Mouse (Mus musculus) ES-CJ7 (cell line): ENCODE measurements around the gene Hoxa5.

Experiments
- DNase-seq: peaks from one replicate; pipeline ENCODE4 v3.0.0; 2011; ENCODE audit warnings: low read depth, low spot score

Gene Hoxa5

GRCm38 (mm10) chr6:52164626-52165440 lies 39.6 kb downstream of the Hoxa5 start, which contains the start of gene Hoxa2:
TSS of gene Hoxa2 (minus strand) at chr6:52164831.
- DNase-seq = peak; percentile 59

GRCm38 (mm10) chr6:52164051-52164625 lies 40.2 kb downstream of the Hoxa5 start:
- no peak for DNase-seq

GRCm38 (mm10) chr6:52163366-52164031 lies 40.9 kb downstream of the Hoxa5 start:
- DNase-seq = no peak

DNA sequence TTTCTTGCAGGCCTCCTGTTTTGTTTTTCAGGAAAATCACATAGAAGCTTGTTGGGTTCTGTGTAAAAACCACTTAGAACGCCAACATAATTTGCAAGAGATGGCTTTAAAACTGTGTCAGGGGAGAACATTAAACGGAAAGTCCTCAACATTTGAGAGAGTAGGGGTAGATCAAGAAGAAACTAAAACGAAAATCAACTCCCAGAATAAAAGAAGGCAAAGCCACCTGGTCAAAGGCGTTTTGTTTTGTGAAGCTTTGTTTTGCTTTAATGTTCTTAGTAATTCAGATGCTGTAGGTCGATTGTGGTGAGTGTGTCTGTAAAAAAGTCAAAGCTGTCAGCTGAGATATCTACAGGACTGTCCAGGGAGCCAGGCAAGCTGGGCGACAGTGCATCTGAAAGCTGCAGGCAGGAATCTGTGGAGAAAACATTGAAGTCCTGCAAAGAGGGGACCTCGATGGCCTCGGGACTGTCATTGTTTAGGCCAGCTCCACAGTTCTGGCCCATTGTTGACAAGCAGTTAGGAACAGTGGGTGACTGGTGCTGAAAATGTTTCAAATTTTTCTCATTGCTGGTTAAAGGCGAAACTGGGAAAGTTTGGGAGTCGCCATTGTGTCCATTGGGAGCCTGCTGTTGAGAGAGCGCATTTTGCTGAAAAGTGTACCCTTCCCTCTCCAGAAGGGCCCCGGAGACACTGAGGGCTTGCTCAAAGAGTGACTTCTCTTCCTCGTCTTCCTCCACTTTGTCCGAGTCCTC lies 41.6 kb downstream of the Hoxa5 start:
- DNase-seq = peak; percentile 49

DNA sequence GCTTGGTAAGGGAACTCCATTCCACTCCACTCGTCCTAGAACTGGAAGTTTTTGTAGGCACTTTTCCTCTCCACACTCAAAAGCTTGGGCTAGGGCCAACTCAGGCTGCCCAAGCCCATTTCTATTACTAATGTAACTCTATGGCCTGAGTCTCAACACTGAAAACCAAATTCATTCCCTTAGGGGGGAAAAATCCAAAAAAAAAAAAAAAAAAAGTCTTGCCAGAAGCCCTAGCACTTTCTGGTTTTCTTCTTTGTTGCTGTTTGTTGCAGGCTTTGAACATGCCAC lies 42.4 kb downstream of the Hoxa5 start:
- no peak for DNase-seq

DNA sequence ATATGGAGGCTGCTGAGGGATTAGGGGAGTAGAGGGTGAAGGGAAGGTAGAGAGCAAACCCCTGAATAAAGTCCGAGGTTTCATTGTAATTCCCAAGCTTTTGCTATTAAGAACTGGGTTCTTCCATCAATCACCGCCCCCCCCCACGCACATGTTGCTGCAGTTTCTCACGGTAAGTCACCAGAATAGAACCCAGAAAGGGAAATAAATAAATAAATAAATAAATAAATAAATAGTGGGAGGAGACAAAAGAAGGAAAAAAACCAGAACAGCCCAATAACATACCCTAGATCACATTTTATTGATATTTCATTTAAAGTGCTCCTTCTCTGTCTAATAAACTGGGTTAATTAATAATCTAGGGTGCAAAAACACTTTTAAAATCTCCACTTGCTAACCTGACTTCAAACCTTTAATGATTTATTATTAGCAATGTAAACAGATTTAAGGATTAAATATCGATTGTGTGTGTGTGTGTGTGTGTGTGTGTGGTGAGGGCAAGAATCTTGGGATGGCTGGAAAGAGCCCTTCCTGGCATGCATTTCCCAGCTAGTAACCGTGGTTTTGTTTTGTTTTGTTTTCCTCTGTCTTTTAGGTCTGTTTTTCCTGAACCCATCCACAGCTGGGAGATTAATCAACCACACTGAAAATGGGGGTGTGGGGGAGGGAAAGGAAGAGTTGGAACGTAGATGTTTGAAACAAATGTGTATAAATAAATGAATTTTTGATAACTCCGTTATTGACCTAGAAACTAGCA lies 42.9 kb downstream of the Hoxa5 start:
- DNase-seq = no peak

GRCm38 (mm10) chr6:52160511-52161335 lies 43.7 kb downstream of the Hoxa5 start:
- no peak for DNase-seq

GRCm38 (mm10) chr6:52159979-52160378 lies 44.4 kb downstream of the Hoxa5 start:
- no peak for DNase-seq

DNA sequence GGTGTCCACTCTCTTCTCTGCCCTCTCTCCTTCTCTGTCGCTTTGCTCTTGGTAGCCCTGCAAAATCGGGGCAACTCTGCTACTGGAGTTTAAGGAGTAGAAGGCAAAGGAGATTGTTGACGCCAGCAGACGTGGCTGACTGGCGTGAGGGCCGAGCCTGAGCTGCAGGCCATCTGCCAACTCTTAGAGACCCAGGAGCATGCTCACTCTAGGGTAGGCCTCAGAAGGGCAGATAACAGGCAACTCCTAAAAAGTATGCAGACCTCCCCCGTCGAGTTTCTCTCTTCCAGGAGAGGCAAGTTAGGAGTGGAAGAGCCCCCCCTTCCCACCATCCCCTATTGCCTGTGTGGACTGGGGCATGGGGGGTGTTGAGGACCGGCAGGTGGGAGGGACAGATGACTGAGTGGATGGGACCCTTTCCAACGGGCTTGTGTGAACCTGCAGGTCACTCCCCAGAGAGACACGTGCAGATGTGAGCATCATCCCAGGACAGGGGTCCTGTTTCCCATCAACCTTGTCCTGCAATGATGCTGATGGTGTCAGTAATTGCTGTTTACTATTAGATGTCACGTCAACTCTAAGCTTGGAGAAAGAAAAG lies 45.1 kb downstream of the Hoxa5 start:
- no peak for DNase-seq

GRCm38 (mm10) chr6:52158276-52159051 lies 45.9 kb downstream of the Hoxa5 start, which contains the start of gene Hoxa1:
TSS of gene Hoxa1 (minus strand) at chr6:52158317.
- DNase-seq = peak; percentile 93

GRCm38 (mm10) chr6:52157466-52158275 lies 46.7 kb downstream of the Hoxa5 start:
- DNase-seq = no peak

DNA sequence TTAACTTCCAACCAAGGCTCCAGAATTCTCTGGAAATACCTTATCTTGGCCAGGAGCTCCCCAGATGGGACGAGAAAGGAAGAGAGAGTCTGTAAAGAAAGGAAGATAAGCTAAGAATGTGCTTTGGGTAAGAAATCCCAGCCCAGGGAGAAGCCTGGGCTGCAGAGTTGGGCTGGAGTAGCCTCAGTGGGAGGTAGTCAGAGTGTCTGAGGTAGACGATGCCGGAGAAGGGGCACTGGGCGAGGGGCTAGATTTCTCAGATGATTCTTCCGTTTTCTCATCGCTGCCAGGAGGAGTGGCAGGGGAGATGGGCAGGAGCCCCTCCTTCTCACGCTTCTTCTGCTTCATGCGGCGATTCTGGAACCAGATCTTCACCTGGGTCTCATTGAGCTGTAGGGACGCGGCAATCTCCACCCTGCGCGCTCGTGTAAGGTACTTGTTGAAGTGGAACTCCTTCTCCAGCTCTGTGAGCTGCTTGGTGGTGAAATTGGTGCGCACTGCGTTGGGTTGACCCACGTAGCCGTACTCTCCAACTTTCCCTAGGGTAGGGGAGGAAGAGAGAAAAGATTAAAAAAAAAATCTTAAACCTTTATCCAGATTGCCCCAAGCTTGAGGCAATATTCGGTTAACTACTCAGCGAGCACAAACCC lies 47.7 kb downstream of the Hoxa5 start:
- no peak for DNase-seq

GRCm38 (mm10) chr6:52155471-52155870 lies 48.9 kb downstream of the Hoxa5 start:
- DNase-seq = no peak

DNA sequence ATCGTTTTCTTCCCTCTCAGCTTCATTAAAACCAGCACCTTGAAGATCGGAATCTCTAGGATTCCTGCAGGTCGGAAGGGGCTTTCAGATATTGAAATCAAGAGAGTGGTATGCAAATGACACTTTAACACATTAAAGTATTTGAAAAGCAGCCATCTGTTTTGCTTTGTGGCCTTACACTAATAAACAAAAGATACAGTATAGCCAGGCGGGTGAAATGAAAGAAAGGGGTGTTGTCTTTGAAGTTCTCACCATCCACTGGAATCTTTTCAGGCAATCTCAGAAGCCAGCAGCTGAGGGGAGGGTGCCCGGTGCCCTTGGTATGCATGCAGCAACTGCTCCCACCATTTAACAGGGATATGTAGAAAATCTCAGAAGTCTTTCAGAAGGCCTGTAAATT lies 50.3 kb downstream of the Hoxa5 start:
- no peak for DNase-seq

DNA sequence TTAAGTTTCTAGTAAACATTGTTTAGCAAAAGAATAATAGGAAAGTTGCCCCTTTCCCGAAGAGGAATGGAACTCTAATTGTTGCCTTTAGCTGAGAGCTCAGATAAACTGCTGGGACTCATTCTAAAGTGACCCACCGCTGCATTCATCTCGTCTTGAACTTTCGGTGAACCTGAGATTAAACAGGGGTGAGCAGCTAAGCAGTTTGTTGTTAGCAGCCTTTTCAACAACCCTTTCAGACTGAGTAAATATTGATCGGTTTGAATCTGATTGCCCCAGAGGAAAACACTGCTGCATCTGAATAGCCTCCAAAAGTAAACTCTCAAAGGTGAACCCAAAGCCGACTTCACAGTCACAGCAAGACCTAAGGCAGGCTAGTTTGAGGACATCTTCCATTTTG lies 51.1 kb downstream of the Hoxa5 start:
- DNase-seq = peak; percentile 66

GRCm38 (mm10) chr6:52152226-52153193 lies 51.9 kb downstream of the Hoxa5 start:
- DNase-seq = no peak
